Mouse (Mus musculus) CH12.LX (cell line): ENCODE data around the gene Thrb. TPM values are rescaled to one million over a fixed set of nuclear protein-coding genes. Genes with fewer than 3 reads are reported as not detected.

ENCODE experiments used
- DNase-seq: peaks from one replicate; pipeline ENCODE4 v3.0.0-alpha.2; 2013; ENCODE audit errors: extremely low read depth
- H3K27ac ChIP-seq: 2 replicates; pipeline ENCODE4 v1.5.1; 2012; ENCODE audit warnings: low read depth, mild to moderate bottlenecking, control low read depth, moderate library complexity; ENCODE audit not compliant: insufficient read depth
- H3K27me3 ChIP-seq: replicated peaks from 2 replicates; pipeline ENCODE3; 2012; ENCODE audit warnings: inconsistent platforms
- H3K36me3 ChIP-seq, 2 experiments: replicated peaks in 1 of 2; 2 replicates each; pipeline versions ENCODE3 to v1.6.1; 2012; ENCODE audit warnings: inconsistent platforms in 1 of 2, low read length in 1 of 2, mild to moderate bottlenecking in 1 of 2, mixed read lengths in 1 of 2, moderate library complexity in 1 of 2; ENCODE audit not compliant: control insufficient read depth in 1 of 2, insufficient read depth in 1 of 2
- H3K4me1 ChIP-seq, 2 experiments: 2 replicates each; pipeline ENCODE4 v1.6.1; 2012; ENCODE audit warnings: inconsistent platforms in 1 of 2, moderate library complexity in 1 of 2; ENCODE audit not compliant: insufficient read depth in 2 of 2, control insufficient read depth in 1 of 2
- H3K4me2 ChIP-seq: 2 replicates; pipeline ENCODE4 v1.6.1; 2012; ENCODE audit warnings: low read depth, mild to moderate bottlenecking, control low read depth; ENCODE audit not compliant: poor library complexity, insufficient read depth, severe bottlenecking
- H3K4me3 ChIP-seq, 3 experiments: fragments of 150-350 bp in 1 of 3; sonication (generic) in 1 of 3; replicated peaks in 1 of 3; 2 replicates each; pipeline versions ENCODE3 to v1.5.1; 2011 to 2012; ENCODE audit warnings: low read depth in 2 of 3, low read length in 2 of 3, mild to moderate bottlenecking in 2 of 3, moderate library complexity in 2 of 3, control low read depth in 1 of 3, improper control_type of control experiment in 1 of 3, inconsistent platforms in 1 of 3, mixed read lengths in 1 of 3; ENCODE audit not compliant: poor library complexity in 1 of 3
- H3K79me2 ChIP-seq: replicated peaks from 2 replicates; pipeline ENCODE4 v1.6.1; 2012; ENCODE audit warnings: mild to moderate bottlenecking, moderate library complexity; ENCODE audit not compliant: control insufficient read depth, poor library complexity, insufficient read depth, severe bottlenecking; ENCODE audit errors: extremely low read depth
- H3K9ac ChIP-seq: 2 replicates; pipeline ENCODE4 v1.6.1; 2012; ENCODE audit warnings: low read depth, mild to moderate bottlenecking, control low read depth, moderate library complexity; ENCODE audit not compliant: insufficient read depth
- H3K9me3 ChIP-seq: replicated peaks from 2 replicates; pipeline ENCODE3; 2012; ENCODE audit warnings: low read length, inconsistent platforms, mixed read lengths
- CHD1 ChIP-seq: IDR thresholded peaks from 2 replicates; pipeline ENCODE4 v1.6.1; 2012; ENCODE audit warnings: low read depth, low read length, improper control_type of control experiment, inconsistent platforms
- CTCF ChIP-seq, 2 experiments: IDR thresholded peaks in 1 of 2; conservative IDR thresholded peaks in 1 of 2; 2 replicates each; pipeline ENCODE4 v1.5.1; 2011 to 2012; ENCODE audit warnings: low read depth in 2 of 2, low read length in 2 of 2, improper control_type of control experiment in 1 of 2, inconsistent platforms in 1 of 2, mild to moderate bottlenecking in 1 of 2, moderate library complexity in 1 of 2
- E2F4 ChIP-seq: IDR thresholded peaks from 2 replicates; pipeline ENCODE4 v1.6.1; 2011; ENCODE audit warnings: low read depth, low read length, improper control_type of control experiment; ENCODE audit not compliant: insufficient replicate concordance
- ELF1 ChIP-seq: IDR thresholded peaks from 2 replicates; pipeline ENCODE4 v1.6.1; 2014; ENCODE audit warnings: low read depth, mild to moderate bottlenecking, inconsistent platforms, low read length, improper control_type of control experiment
- ETS1 ChIP-seq: conservative IDR thresholded peaks from 2 replicates; pipeline ENCODE4 v1.6.1; 2012; ENCODE audit warnings: low read depth, mild to moderate bottlenecking, inconsistent platforms, low read length, improper control_type of control experiment, moderate library complexity
- GABPA ChIP-seq: IDR thresholded peaks from 2 replicates; pipeline ENCODE4 v1.6.1; 2012; ENCODE audit warnings: low read depth, low read length, improper control_type of control experiment, inconsistent platforms; ENCODE audit not compliant: insufficient replicate concordance
- HCFC1 ChIP-seq: IDR thresholded peaks from 2 replicates; pipeline ENCODE4 v1.6.1; 2012; ENCODE audit warnings: low read depth, mild to moderate bottlenecking, inconsistent platforms, low read length, improper control_type of control experiment
- IRF4 ChIP-seq: IDR thresholded peaks from 2 replicates; pipeline ENCODE4 v1.6.1; 2014; ENCODE audit warnings: low read depth, mild to moderate bottlenecking, inconsistent platforms, low read length, improper control_type of control experiment
- JUN ChIP-seq: IDR thresholded peaks from 2 replicates; pipeline ENCODE4 v1.6.1; 2011; ENCODE audit warnings: low read depth, mild to moderate bottlenecking, low read length, improper control_type of control experiment, moderate library complexity; ENCODE audit not compliant: insufficient read depth
- JUND ChIP-seq: conservative IDR thresholded peaks from 2 replicates; pipeline ENCODE4 v1.6.1; 2011; ENCODE audit warnings: low read depth, low read length, improper control_type of control experiment
- MAFK ChIP-seq: IDR thresholded peaks from 2 replicates; pipeline ENCODE4 v1.6.1; 2011; ENCODE audit warnings: low read length, improper control_type of control experiment; ENCODE audit not compliant: insufficient replicate concordance
- MAX ChIP-seq: IDR thresholded peaks from 2 replicates; pipeline ENCODE4 v1.6.1; 2011; ENCODE audit warnings: low read length, improper control_type of control experiment
- MEF2A ChIP-seq: IDR thresholded peaks from 2 replicates; pipeline ENCODE4 v1.6.1; 2014; ENCODE audit warnings: low read depth, mild to moderate bottlenecking, inconsistent platforms, low read length, improper control_type of control experiment, borderline replicate concordance
- MXI1 ChIP-seq: IDR thresholded peaks from 2 replicates; pipeline ENCODE4 v1.6.1; 2011; ENCODE audit warnings: mild to moderate bottlenecking, low read depth, low read length, improper control_type of control experiment
- MYC ChIP-seq: IDR thresholded peaks from 2 replicates; pipeline ENCODE4 v1.6.1; 2011; ENCODE audit warnings: low read depth, mild to moderate bottlenecking, improper control_type of control experiment, low read length
- NELFE ChIP-seq: IDR thresholded peaks from 2 replicates; pipeline ENCODE4 v1.6.1; 2011; ENCODE audit warnings: low read depth, low read length, improper control_type of control experiment
- NRF1 ChIP-seq: IDR thresholded peaks from 2 replicates; pipeline ENCODE4 v1.6.1; 2014; ENCODE audit warnings: low read depth, mild to moderate bottlenecking, inconsistent platforms, low read length, improper control_type of control experiment, moderate library complexity
- PAX5 ChIP-seq: IDR thresholded peaks from 2 replicates; pipeline ENCODE4 v1.6.1; 2012; ENCODE audit warnings: low read length, inconsistent platforms, mixed read lengths
- POLR2A ChIP-seq: IDR thresholded peaks from 2 replicates; pipeline ENCODE4 v1.6.1; 2011; ENCODE audit warnings: low read depth, mild to moderate bottlenecking, improper control_type of control experiment, low read length
- POLR2AphosphoS2 ChIP-seq: IDR thresholded peaks from 2 replicates; pipeline ENCODE4 v1.6.1; 2011; ENCODE audit warnings: low read depth, low read length, improper control_type of control experiment
- RAD21 ChIP-seq: IDR thresholded peaks from 2 replicates; pipeline ENCODE4 v1.6.1; 2011; ENCODE audit warnings: low read depth, mild to moderate bottlenecking, low read length, improper control_type of control experiment, moderate library complexity
- RCOR1 ChIP-seq: conservative IDR thresholded peaks from 2 replicates; pipeline ENCODE4 v1.6.1; 2012; ENCODE audit warnings: low read depth, mild to moderate bottlenecking, inconsistent platforms, low read length, improper control_type of control experiment
- SIN3A ChIP-seq: IDR thresholded peaks from 2 replicates; pipeline ENCODE4 v1.6.1; 2012; ENCODE audit warnings: low read length, improper control_type of control experiment, inconsistent platforms
- SMC3 ChIP-seq: IDR thresholded peaks from 2 replicates; pipeline ENCODE4 v1.6.1; 2011; ENCODE audit warnings: low read depth, low read length, improper control_type of control experiment
- TBP ChIP-seq: conservative IDR thresholded peaks from 2 replicates; pipeline ENCODE4 v1.6.1; 2011; ENCODE audit warnings: low read depth, low read length, improper control_type of control experiment
- UBTF ChIP-seq: IDR thresholded peaks from 2 replicates; pipeline ENCODE4 v1.6.1; 2012; ENCODE audit warnings: low read depth, mild to moderate bottlenecking, inconsistent platforms, low read length, improper control_type of control experiment, moderate library complexity
- USF2 ChIP-seq: conservative IDR thresholded peaks from 2 replicates; pipeline ENCODE4 v1.6.1; 2011; ENCODE audit warnings: low read depth, low read length, improper control_type of control experiment
- ZC3H11A ChIP-seq: IDR thresholded peaks from 2 replicates; pipeline ENCODE4 v1.6.1; 2012; ENCODE audit warnings: low read depth, mild to moderate bottlenecking, inconsistent platforms, low read length, improper control_type of control experiment
- dilution Hi-C: fragments of 300-500 bp; cut with MboI; formaldehyde crosslinking; loops from 2 replicates; pipeline ENCODE4 v1.14.3; 2020; ENCODE audit warnings: low sequenced_read_pairs; ENCODE audit not compliant: extremely low pct_unique_long_range_greater_than_20kb, extremely low pct_ligation_motif_present
- in situ Hi-C: fragments of 300-500 bp; cut with MboI; formaldehyde crosslinking; loops from 3 replicates; pipeline ENCODE4 v1.14.3; 2019; ENCODE audit warnings: low sequenced_read_pairs, low pct_ligation_motif_present, low pct_unique_long_range_greater_than_20kb, mixed read lengths
- polyA plus RNA-seq: library from polyadenylated mRNA; unstranded; fragments of >175 nt; gene quantifications from 2 replicates; pipeline ENCODE4 v1.2.1, GENCODE M21; 2012; ENCODE audit warnings: low read depth; ENCODE audit not compliant: insufficient read length
- total RNA-seq, 2 experiments: library from RNA; depleted of rRNA; stranded (reverse); fragments of 300-350 nt in 1 of 2; fragments of >200 nt in 1 of 2; gene quantifications; 2 replicates each; pipeline ENCODE4 v1.2.3; 2012 to 2014

Thrb gene
- total and polyA plus RNA-seq, 3 experiments = 0.56 to 1.6 (median 0.60) TPM

- Histone ChIP-seq H3K79me2 (no peaks in the 10 kb centered on the region), H3K27ac (no peak overlapping the region), H3K4me3 (no peak overlapping the region), H3K9ac (no peak overlapping the region), H3K4me2 (no peak overlapping the region), H3K9me3 (no peaks in the 10 kb centered on the region), H3K4me1 (no peaks in the 10 kb centered on the region), H3K27me3 (no peaks in the 10 kb centered on the region), H3K36me3 (no peaks in the 10 kb centered on the region)
- dilution Hi-C loops (no loop called here), in situ Hi-C loops (no loop called here)
- DNase-seq = no peak
- no peak for TF ChIP-seq HCFC1
- TF ChIP-seq ZC3H11A = no peak
- TF ChIP-seq SIN3A = no peak
- no peak for TF ChIP-seq MEF2A
- TF ChIP-seq PAX5 = no peak
- TF ChIP-seq GABPA = no peak
- no peak for TF ChIP-seq JUN
- TF ChIP-seq UBTF = no peak
- TF ChIP-seq SMC3 = no peak
- TF ChIP-seq POLR2A = no peak
- no peak for TF ChIP-seq E2F4
- TF ChIP-seq ELF1 = no peak
- TF ChIP-seq IRF4 = no peak
- TF ChIP-seq MYC = no peak
- TF ChIP-seq NRF1 = no peak
- TF ChIP-seq JUND = no peak
- TF ChIP-seq CTCF (conservative IDR thresholded peaks at IDR 0.05 in 1 of 2, IDR thresholded peaks at IDR 0.05 in 1 of 2; ENCODE audit: low read depth in 2 of 2, low read length in 2 of 2) = no peak
- TF ChIP-seq USF2 = no peak
Observed at GRCm38 (mm10) chr14:17894791-17895190, 234.7 kb downstream of the Thrb start.

- dilution Hi-C loops (no loop called here), in situ Hi-C loops (no loop called here)
- no peaks in the 10 kb centered on the region for H3K79me2 ChIP-seq
- no peak for DNase-seq
- no peak overlapping the region for H3K4me3 ChIP-seq
- no peak overlapping the region for H3K27ac ChIP-seq
- no peaks in the 10 kb centered on the region for H3K27me3 ChIP-seq
- H3K4me1 ChIP-seq = no peaks in the 10 kb centered on the region
- no peaks in the 10 kb centered on the region for H3K36me3 ChIP-seq
- TF ChIP-seq MXI1 (no peak), USF2 (no peak), RCOR1 (no peak), ETS1 (no peak), TBP (no peak), MAX (no peak), CHD1 (no peak), POLR2A (no peak), SIN3A (no peak), ELF1 (no peak), NELFE (no peak), CTCF (conservative IDR thresholded peaks at IDR 0.05 in 1 of 2, IDR thresholded peaks at IDR 0.05 in 1 of 2; ENCODE audit: low read depth in 2 of 2, low read length in 2 of 2) (no peak), NRF1 (no peak), MAFK (no peak), RAD21 (no peak), POLR2AphosphoS2 (no peak), E2F4 (no peak)
- TF ChIP-seq, all 38 proteins: peak for 0
- no peak overlapping the region for H3K9ac ChIP-seq
- H3K9me3 ChIP-seq = no peaks in the 10 kb centered on the region
- no peak overlapping the region for H3K4me2 ChIP-seq
Observed at GRCm38 (mm10) chr14:17899733-17900413, 239.8 kb downstream of the Thrb start.
